Mouse (Mus musculus) monocyte, adult 5-6 weeks (primary cell): ENCODE data around the gene Thoc7. TPM values are rescaled to one million over a fixed set of nuclear protein-coding genes. Genes with fewer than 3 reads are reported as not detected.
"Not testable (repeated sequence)": the region's sequence is repeated elsewhere in the genome, so short reads cannot be mapped to it uniquely, and the experiment has no call there.

Experiments used
- ATAC-seq: fragments of 153-309, 156-312 bp; replicated peaks from 2 replicates; pipeline ENCODE4 v1.8.0; 2017; ENCODE audit warnings: mild to moderate bottlenecking; ENCODE audit not compliant: low TSS enrichment, insufficient number of reproducible peaks, severe bottlenecking, poor library complexity, low FRiP score
- total RNA-seq: library from RNA; stranded (forward); fragments of 200-1000, 200-491, 200-594 nt; gene quantifications from 3 replicates; pipeline ENCODE4 v1.2.3, GENCODE M21; 2017

The Thoc7 gene
- 86.1 to 133 TPM (median 114 TPM) in 3 replicates for total RNA-seq

GRCm38 (mm10) chr14:13961401-13962112 is at the start of gene Thoc7, which contains the start of gene Atxn7:
TSS of gene Thoc7 (minus strand) at chr14:13961852.
TSS of gene Atxn7 (plus strand) at chr14:13961440.
- peak; percentile 52 for ATAC-seq

DNA sequence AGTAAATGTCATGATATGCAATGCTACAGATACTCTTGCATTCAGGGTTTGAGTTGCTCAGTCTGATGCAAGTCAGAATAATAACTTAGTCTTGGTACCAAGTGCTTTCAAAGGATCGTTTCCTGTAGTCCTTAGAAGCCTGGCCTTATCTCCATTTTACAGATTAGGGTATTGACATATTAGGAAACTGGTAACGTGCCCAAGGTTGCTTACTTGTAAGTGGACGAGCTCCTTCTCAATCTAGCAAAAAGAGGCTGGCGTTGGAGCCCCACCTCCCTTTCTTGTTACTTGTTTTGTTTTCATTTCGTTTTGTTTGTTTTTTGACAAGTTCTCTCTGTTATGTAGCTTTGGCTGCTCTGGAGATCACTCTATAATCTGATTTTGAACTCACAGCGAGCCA is 48.1 kb upstream of the Thoc7 start:
- ATAC-seq, result no peak

DNA sequence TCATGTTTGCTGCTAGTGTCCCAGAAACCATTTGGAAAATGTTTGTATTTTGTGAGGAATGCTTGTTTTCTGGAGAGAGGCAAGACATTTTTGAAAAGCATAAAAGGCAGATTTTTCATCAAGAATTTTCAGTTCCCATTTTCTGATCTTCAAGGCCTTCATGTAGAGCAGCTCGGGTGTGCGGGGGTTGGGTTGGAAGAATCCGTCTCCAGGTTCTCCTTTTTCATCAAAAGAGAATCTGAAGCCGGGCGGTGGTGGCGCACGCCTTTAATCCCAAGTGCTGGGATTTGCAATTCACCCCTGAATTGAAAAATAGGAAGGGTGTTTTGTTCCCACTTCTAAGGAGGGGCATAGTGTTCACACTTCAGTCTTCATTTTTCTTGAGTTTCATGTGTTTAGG is 41.1 kb upstream of the Thoc7 start:
- no peak for ATAC-seq

DNA sequence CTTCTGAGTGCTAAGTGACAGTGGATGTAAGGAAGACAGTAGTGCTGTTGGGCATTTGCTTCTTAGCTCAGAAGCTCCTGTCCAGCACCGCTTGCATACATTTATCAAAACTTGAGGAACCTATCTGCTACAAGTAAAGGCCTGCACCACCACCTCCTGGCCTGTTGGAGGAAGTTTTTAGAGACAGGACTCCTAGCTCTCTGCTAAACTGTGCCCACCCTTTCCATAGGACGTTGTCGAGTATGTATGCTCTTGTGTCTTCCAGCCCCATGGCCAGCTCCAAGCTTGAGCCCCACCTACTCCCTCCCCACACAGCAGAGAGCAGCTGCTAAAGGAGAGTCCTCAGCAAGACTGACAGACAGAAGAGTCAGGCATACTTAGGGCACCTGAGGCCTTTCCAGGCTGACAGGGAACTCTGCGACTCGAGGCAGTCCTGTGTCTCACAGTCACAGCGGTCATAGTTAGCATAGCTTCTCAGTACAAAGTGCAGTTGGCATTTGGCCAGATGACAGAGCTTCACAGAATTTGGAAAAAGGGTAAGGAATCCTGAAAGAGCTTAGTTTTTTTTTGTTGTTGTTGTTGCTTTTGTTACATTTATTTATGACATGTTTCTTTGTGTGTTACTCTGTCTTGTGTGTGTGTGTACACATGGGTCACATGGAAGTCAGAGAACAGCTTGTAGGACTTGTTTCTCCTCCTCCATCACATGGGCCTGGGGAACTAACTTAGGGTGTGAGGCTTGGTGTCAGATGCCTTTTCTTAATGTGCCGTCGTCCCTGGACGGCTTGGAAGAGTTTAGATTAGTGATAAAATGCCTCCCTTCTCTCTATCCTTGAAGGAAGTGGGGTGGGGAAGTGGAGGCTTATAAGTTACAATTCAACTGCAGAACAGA is 33.8 kb upstream of the Thoc7 start:
- ATAC-seq, result no peak

GRCm38 (mm10) chr14:13990741-13991140 is 29.1 kb upstream of the Thoc7 start:
- no peak for ATAC-seq

DNA sequence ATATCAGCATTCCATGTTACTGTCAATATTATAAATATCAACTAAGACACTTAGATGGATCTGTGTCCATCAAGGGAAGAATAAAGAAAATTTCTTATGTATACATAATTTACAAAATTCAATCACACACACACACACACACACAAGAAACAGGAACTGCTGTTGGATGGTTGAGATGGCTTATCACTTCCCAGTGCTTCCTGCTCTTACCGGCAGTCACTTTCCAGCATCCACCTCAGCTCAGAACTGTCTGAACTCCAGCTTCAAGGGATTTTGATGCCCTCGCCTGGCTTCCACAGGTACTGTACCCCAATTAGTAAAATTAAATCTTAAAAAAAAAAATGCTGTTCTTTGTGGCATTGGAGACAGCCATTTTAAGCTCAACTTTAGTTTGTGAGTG is 26.7 kb upstream of the Thoc7 start:
- no peak for ATAC-seq

GRCm38 (mm10) chr14:13982174-13982573 is 20.5 kb upstream of the Thoc7 start:
- no peak for ATAC-seq

DNA sequence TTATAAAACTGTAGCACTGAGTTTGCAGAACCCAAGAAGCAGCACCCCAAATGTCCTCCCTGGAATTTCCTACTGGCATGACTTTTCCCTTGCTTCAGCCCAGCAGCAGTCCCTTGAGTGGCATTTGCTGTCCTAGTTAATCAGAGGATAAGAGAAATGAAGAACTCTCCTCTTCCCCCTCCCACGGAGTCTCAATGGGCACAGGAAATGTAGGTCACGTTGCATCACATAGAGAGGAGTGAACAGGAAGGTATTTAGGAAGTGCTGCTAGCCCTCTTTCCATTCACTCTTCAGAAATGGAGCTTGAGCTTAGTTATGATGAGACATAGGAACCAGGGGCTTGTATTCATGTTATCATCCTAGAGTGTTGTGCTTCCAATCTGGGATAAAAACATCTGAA is 19.6 kb upstream of the Thoc7 start:
- peak; percentile 84 for ATAC-seq

DNA sequence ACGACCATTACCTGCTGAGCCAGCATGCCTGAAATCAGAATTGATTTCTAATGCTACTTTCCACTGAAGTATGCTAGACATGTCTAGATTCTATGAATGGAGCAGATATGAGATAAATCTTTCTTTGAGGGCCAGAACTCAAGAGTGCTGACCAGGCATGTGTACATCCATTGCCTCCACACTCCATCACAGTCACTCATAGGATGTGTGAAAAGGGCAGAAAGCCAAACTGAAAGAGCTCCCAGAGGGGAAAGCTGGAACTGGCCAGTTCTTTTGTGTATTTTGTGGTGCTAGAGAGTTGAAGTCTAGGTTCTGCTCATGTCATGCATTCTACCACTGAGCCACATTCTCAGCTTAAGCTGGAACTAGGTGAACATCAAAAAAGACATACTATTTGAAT is 15.8 kb upstream of the Thoc7 start:
- ATAC-seq, result no peak

DNA sequence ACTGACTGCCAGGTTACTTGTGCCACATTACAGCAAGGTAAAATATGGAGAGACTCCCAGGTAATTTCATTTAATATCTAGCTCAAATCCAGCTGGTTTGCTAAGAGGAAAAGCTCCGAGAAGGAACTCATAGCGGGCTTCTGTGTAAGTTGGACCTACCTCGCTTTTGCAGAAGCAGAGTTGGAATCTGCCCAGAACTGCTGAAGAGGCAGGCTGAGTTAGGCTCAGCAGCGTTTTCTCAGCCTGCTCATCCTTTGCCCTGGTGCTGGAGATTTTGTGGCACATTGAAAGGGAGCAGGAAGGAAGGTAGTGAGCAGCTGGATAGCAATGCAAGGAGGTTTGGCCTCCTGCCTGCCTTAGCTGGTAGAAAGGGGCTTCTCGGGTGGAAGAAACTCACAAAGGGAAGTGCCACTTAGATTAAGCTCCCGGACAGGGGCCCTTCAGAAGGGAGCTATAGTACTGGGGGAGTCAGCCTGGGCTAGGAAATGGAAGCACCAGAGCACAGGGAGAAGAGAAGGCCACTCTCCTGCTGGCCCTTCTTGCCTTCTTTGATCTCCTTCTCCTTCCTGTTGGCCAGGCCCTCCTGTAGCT is 10.1 kb upstream of the Thoc7 start:
- no peak for ATAC-seq

DNA sequence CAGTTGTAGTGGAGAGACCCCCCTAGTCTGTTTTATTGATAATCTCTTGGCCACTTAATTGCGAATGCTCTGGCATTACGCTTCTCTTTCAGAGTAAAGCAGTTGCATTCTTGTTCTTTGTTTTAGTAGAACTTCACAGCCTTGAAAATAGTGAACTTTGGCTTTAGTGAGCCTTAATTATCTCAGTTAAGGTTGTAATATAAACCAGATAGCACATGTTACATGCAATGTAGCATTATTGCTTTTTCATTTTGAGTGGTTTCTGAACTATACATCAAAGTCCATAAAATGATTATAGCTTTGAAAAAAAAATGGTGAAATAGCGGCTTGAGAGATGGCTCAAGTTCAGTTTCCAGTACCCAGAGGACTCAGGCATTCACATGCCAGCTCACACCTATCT is 8.9 kb upstream of the Thoc7 start:
- ATAC-seq, result no peak

DNA sequence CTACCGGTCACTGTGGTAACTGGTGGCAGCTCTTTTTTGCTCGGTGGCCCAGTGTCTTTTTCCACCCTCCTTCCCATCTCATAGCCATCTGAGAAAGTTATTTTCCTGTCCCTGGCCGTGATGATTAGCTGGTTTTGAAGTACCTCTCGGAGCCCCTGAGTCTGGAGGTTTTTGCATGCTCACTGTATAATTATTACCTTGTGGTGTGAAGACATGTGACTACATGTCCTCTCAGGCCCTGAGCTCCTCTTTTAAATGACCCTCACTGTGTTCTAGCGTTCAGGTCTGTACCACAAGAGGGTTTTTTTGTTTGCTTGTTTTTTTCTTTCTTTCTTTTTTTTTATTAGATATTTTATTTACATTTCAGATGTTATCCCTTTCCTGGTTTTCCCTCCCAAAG is 6.8 kb upstream of the Thoc7 start:
- no peak for ATAC-seq

DNA sequence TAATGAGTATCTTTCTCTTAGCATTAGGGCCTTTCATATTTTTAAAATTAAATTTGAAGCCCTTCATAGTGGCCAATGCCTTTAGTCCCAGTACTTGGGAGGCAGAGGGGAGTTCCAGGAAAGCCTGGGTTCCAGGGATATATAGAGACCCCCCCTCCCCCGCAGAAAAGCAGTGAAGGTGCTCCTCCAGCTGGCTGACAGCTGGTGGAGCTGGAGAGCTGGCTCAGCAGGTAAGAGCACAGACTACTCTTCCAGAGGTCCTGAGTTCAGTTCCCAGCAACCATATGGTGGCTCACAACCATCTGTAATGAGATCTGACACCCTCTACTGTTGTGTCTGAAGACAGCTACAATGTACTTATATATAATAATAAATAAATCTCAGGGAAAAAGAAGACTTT is 6.0 kb upstream of the Thoc7 start:
- no peak for ATAC-seq

DNA sequence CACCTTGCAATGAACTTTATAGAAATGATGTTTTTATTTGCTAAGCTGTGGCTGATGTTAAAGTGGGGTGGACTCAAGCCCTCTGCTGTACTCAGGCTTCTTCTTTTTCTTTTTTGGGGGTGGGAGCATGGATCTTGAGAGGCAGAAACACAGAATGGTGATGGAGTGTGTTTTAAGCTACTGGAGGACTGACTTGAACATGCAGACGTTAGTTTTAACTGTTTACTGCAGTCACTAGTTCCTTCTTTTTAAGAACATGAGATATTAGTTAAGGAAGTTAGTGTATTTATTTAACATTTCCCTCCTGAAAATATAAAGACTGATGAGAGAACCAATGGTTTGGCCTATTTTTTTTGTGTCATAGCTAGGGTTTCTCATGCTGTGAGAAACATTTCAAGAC is 1.9 kb upstream of the Thoc7 start:
- ATAC-seq, result no peak

DNA sequence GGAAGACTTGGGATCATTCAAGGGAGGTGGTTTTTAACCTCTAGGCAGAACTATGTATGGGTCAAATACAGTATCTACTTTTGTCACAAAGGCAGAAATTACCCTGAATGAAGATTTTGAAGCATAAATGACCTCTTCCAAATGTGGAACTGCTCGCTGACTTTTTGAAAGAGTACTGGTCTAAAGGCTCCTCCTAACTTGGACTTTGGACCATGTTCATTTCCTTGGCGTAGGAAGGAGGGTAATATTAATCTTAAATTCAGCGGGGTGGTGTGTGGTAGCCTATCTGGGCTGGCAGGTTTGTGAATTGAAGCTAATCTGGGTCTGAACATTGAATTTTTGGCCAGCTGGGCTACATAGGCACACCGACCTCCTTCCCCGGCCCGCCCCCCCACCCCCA is 824 bp upstream of the Thoc7 start:
- no peak for ATAC-seq

GRCm38 (mm10) chr14:13960482-13961325 is 948 bp downstream of the Thoc7 start:
- peak; percentile 70 for ATAC-seq

DNA sequence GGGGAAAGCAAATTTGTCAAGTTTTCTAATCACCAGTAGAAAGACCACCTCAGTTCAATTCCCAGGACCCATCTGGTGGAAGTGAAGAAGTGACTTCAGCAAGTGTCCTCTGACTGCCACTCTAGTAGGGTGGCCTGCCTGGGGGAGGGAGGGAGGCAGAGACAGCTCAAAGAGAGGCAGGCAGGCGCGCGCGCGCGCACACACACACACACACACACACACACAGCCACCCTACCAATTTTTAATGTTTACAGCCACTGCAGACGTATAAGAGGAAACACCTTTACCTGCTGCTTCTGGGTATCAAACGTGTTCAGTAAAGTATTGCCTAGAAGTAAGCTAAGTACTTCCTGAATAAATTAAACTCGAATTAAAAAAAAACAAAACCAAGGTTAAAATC is 1.6 kb downstream of the Thoc7 start:
- no peak for ATAC-seq

- ATAC-seq, result not testable (repeated sequence)
Measured at GRCm38 (mm10) chr14:13952151-13952550, 9.5 kb downstream of the Thoc7 start.

GRCm38 (mm10) chr14:13950401-13950800 is 11.3 kb downstream of the Thoc7 start:
- ATAC-seq, result no peak
